Mouse (Mus musculus) hindbrain, embryonic 10.5 days (tissue): ENCODE results near the gene Cd164l2. TPM values are rescaled to one million over a fixed set of nuclear protein-coding genes. Genes with fewer than 3 reads are reported as not detected.

Experiments
- DNase-seq: peaks from one replicate; pipeline ENCODE4 v3.0.0-alpha.2; 2017; ENCODE audit warnings: low spot score
- H3K27ac ChIP-seq: fragments of 300-500 bp; sonication (generic); 2 replicates; pipeline ENCODE4 v1.5.1; 2016; ENCODE audit warnings: mild to moderate bottlenecking, moderate library complexity
- H3K27me3 ChIP-seq: fragments of 300-500 bp; sonication (generic); 2 replicates; pipeline ENCODE4 v1.6.1; 2016; ENCODE audit warnings: mild to moderate bottlenecking; ENCODE audit not compliant: poor library complexity, insufficient read depth, severe bottlenecking
- H3K36me3 ChIP-seq: fragments of 300-500 bp; sonication (generic); 2 replicates; pipeline ENCODE4 v1.6.1; 2016; ENCODE audit warnings: mild to moderate bottlenecking, moderate library complexity
- H3K4me1 ChIP-seq: fragments of 300-500 bp; sonication (generic); replicated peaks from 2 replicates; pipeline ENCODE4 v1.6.1; 2016; ENCODE audit warnings: mild to moderate bottlenecking
- H3K4me3 ChIP-seq: fragments of 300-500 bp; sonication (generic); 2 replicates; pipeline ENCODE4 v1.5.1; 2016; ENCODE audit warnings: mild to moderate bottlenecking, moderate library complexity
- H3K9me3 ChIP-seq: fragments of 300-500 bp; sonication (generic); 2 replicates; pipeline ENCODE4 v1.6.1; 2016; ENCODE audit warnings: mild to moderate bottlenecking, moderate library complexity
- WGBS: fragments of 180-500 bp; shearing (Covaris S2); methylation state at CpG from one replicate; pipeline ENCODE4 v1.1.7; 2016; 5-methylcytosine and 5-hydroxymethylcytosine counted together
- polyA plus RNA-seq: library from polyadenylated mRNA; unstranded; fragments of >200 nt; fragmentation: Nextera tagmentation; extraction: Ambion mirVana; gene quantifications from 2 replicates; pipeline ENCODE4 v1.2.1, GENCODE M21; 2016

Cd164l2 gene
- polyA plus RNA-seq, 1 experiment from 2014 or later = 1.1 TPM

- no peak overlapping the region for H3K4me3 ChIP-seq
- no peak overlapping the region for H3K27ac ChIP-seq
- WGBS = 82% methylated on average over 12 of the region's 12 CpGs
- peaks cover 47% of the 10 kb centered on the region for H3K4me1 ChIP-seq
- H3K36me3 ChIP-seq = no peaks in the 10 kb centered on the region
- H3K27me3 ChIP-seq = peaks cover 100% of the 10 kb centered on the region
- no peaks in the 10 kb centered on the region for H3K9me3 ChIP-seq
- DNase-seq = no peak
Observed at GRCm38 (mm10) chr4:133253412-133253811, 41.5 kb downstream of the Cd164l2 start.

GRCm38 (mm10) chr4:133255392-133255791, 43.5 kb downstream of the Cd164l2 start:
- peaks cover 39% of the 10 kb centered on the region for H3K4me1 ChIP-seq
- no peak for DNase-seq
- 57% methylated on average over 6 of the region's 6 CpGs for WGBS
- no peaks in the 10 kb centered on the region for H3K9me3 ChIP-seq
- peaks cover 93% of the 10 kb centered on the region for H3K27me3 ChIP-seq
- H3K4me3 ChIP-seq = no peak overlapping the region
- H3K27ac ChIP-seq = no peak overlapping the region
- no peaks in the 10 kb centered on the region for H3K36me3 ChIP-seq

GRCm38 (mm10) chr4:133256820-133257219, 44.9 kb downstream of the Cd164l2 start:
- Histone ChIP-seq H3K36me3 (no peaks in the 10 kb centered on the region), H3K4me1 (peaks cover 29% of the 10 kb centered on the region), H3K4me3 (peak overlapping the region; percentile 13; the same call in 1 of the 2 replicates), H3K27me3 (peaks cover 79% of the 10 kb centered on the region), H3K27ac (no peak overlapping the region), H3K9me3 (no peaks in the 10 kb centered on the region)
- no peak for DNase-seq
- WGBS = 20% methylated on average over 24 of the region's 24 CpGs

GRCm38 (mm10) chr4:133257230-133257629, 45.3 kb downstream of the Cd164l2 start:
- DNase-seq = no peak
- no peaks in the 10 kb centered on the region for H3K36me3 ChIP-seq
- H3K27me3 ChIP-seq = peaks cover 75% of the 10 kb centered on the region
- H3K4me1 ChIP-seq = peaks cover 29% of the 10 kb centered on the region
- WGBS = 32% methylated on average over 12 of the region's 12 CpGs
- H3K9me3 ChIP-seq = no peaks in the 10 kb centered on the region
- 0 out of 2 replicates have a peak overlapping the region, but pooled peaks have one; percentile 13 for H3K4me3 ChIP-seq
- H3K27ac ChIP-seq = no peak overlapping the region

GRCm38 (mm10) chr4:133257798-133258408, 46.0 kb downstream of the Cd164l2 start:
- no peaks in the 10 kb centered on the region for H3K9me3 ChIP-seq
- DNase-seq = no peak
- peaks cover 68% of the 10 kb centered on the region for H3K27me3 ChIP-seq
- peaks cover 2% of the 10 kb centered on the region for H3K36me3 ChIP-seq
- peaks cover 29% of the 10 kb centered on the region for H3K4me1 ChIP-seq
- H3K27ac ChIP-seq = no peak overlapping the region
- no peak overlapping the region for H3K4me3 ChIP-seq
- 78% methylated on average over 12 of the region's 12 CpGs for WGBS

- H3K36me3 ChIP-seq = peaks cover 41% of the 10 kb centered on the region
- H3K4me1 ChIP-seq = peaks cover 22% of the 10 kb centered on the region
- peak overlapping the region; percentile 12; the same call in 1 of the 2 replicates for H3K27ac ChIP-seq
- no peak overlapping the region for H3K4me3 ChIP-seq
- H3K27me3 ChIP-seq = peaks cover 29% of the 10 kb centered on the region
- no peak for DNase-seq
- WGBS = 45% methylated on average over 10 of the region's 10 CpGs
- H3K9me3 ChIP-seq = peaks cover 15% of the 10 kb centered on the region; the same call in 1 of the 2 replicates
Observed at GRCm38 (mm10) chr4:133261641-133262374, 49.9 kb downstream of the Cd164l2 start.

GRCm38 (mm10) chr4:133262375-133262765, 50.4 kb downstream of the Cd164l2 start:
- Histone ChIP-seq H3K27ac (peak overlapping the region; percentile 12; the same call in 1 of the 2 replicates), H3K36me3 (peaks cover 46% of the 10 kb centered on the region), H3K9me3 (peaks cover 15% of the 10 kb centered on the region; the same call in 1 of the 2 replicates), H3K4me1 (peaks cover 16% of the 10 kb centered on the region), H3K27me3 (peaks cover 23% of the 10 kb centered on the region), H3K4me3 (no peak overlapping the region)
- WGBS = 68% methylated on average over 7 of the region's 7 CpGs
- no peak for DNase-seq

- peaks cover 52% of the 10 kb centered on the region for H3K36me3 ChIP-seq
- H3K4me1 ChIP-seq = peaks cover 11% of the 10 kb centered on the region
- peaks cover 15% of the 10 kb centered on the region; the same call in 1 of the 2 replicates for H3K9me3 ChIP-seq
- peak within 1 kb of the TSS; percentile 12; the same call in 1 of the 2 replicates for H3K27ac ChIP-seq
- no peak for DNase-seq
- H3K4me3 ChIP-seq = no peak within 1 kb of the TSS
- 44% methylated on average over 7 of the region's 7 CpGs for WGBS
- peaks cover 18% of the 10 kb centered on the region for H3K27me3 ChIP-seq
Observed at GRCm38 (mm10) chr4:133262882-133263281, 51.0 kb downstream of the Cd164l2 start, which contains the start of gene Sytl1. TSS of gene Sytl1 (minus strand) at chr4:133263113.

- peaks cover 15% of the 10 kb centered on the region; the same call in 1 of the 2 replicates for H3K9me3 ChIP-seq
- no peak overlapping the region for H3K27ac ChIP-seq
- peaks cover 9% of the 10 kb centered on the region for H3K27me3 ChIP-seq
- H3K36me3 ChIP-seq = peaks cover 60% of the 10 kb centered on the region
- no peak overlapping the region for H3K4me3 ChIP-seq
- DNase-seq = no peak
- 93% methylated on average over 5 of the region's 5 CpGs for WGBS
- H3K4me1 ChIP-seq = peaks cover 11% of the 10 kb centered on the region
Observed at GRCm38 (mm10) chr4:133263756-133264155, 51.8 kb downstream of the Cd164l2 start.

- Histone ChIP-seq H3K4me3 (no peak overlapping the region), H3K27ac (no peak overlapping the region), H3K4me1 (peaks cover 11% of the 10 kb centered on the region), H3K9me3 (peaks cover 15% of the 10 kb centered on the region; the same call in 1 of the 2 replicates), H3K36me3 (peaks cover 68% of the 10 kb centered on the region), H3K27me3 (peaks cover 3% of the 10 kb centered on the region; the same call in 1 of the 2 replicates)
- no peak for DNase-seq
- WGBS = 98% methylated on average over 2 of the region's 2 CpGs
Observed at GRCm38 (mm10) chr4:133264559-133264958, 52.6 kb downstream of the Cd164l2 start.

GRCm38 (mm10) chr4:133265297-133265696, 53.4 kb downstream of the Cd164l2 start:
- WGBS = 99% methylated on average over 3 of the region's 3 CpGs

GRCm38 (mm10) chr4:133265759-133266158, 53.8 kb downstream of the Cd164l2 start:
- Histone ChIP-seq H3K9me3 (peaks cover 15% of the 10 kb centered on the region; the same call in 1 of the 2 replicates), H3K27ac (no peak overlapping the region), H3K27me3 (no peaks in the 10 kb centered on the region; the same call in 1 of the 2 replicates), H3K36me3 (peaks cover 79% of the 10 kb centered on the region), H3K4me3 (no peak overlapping the region), H3K4me1 (peaks cover 11% of the 10 kb centered on the region)
- no peak for DNase-seq
- WGBS = 96% methylated on average over 4 of the region's 4 CpGs

More at GRCm38 (mm10) chr4:133265297-133265696, 53.4 kb downstream of the Cd164l2 start:
- Histone ChIP-seq H3K36me3 (peaks cover 75% of the 10 kb centered on the region), H3K9me3 (peaks cover 15% of the 10 kb centered on the region; the same call in 1 of the 2 replicates), H3K4me1 (peaks cover 11% of the 10 kb centered on the region), H3K27me3 (no peaks in the 10 kb centered on the region; the same call in 1 of the 2 replicates), H3K4me3 (no peak overlapping the region), H3K27ac (no peak overlapping the region)
- DNase-seq = no peak
